Mouse (Mus musculus) fibroblast of lung, adult 2 months (primary cell): Measurements from ENCODE around the gene Syt7.

Experiments
- DNase-seq: peaks from one replicate; pipeline ENCODE4 v3.0.0-alpha.2; 2011; ENCODE audit warnings: low read depth

The Syt7 gene

DNA sequence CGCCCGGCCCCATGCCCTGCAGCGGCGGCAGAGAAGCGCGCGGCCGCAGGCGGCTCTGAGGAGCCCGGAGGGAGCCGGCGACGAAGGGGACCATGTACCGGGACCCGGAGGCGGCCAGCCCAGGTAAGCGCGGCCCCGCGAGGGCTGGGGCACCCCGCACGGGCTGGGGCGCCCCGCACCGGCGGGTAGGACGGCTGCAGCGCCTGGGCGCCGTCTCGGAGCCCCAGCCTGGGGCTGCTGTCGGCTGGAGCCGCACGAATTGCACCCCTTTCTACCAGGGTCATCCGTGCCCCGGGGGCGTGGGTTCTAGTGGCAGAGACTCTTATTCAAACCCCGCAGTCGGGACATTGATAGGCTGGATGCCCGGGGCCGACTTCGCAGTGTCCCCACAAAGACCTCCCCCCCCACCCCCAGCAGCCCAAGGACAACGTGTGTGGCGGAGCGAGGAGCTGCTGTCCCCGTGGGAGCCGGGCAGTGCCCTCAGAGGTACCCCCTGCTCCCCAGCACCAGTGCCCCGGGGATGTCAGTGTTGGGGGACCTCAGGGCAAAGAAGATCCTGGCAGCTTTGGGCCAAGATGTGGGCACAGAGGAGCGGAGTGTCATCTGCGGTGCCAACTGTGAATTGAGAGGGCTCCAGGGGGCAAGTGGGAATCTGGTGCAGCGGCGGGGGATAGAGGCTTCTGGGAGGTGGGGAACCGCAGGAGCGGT lies 655 bp downstream of the Syt7 start:
- DNase-seq: no peak

DNA sequence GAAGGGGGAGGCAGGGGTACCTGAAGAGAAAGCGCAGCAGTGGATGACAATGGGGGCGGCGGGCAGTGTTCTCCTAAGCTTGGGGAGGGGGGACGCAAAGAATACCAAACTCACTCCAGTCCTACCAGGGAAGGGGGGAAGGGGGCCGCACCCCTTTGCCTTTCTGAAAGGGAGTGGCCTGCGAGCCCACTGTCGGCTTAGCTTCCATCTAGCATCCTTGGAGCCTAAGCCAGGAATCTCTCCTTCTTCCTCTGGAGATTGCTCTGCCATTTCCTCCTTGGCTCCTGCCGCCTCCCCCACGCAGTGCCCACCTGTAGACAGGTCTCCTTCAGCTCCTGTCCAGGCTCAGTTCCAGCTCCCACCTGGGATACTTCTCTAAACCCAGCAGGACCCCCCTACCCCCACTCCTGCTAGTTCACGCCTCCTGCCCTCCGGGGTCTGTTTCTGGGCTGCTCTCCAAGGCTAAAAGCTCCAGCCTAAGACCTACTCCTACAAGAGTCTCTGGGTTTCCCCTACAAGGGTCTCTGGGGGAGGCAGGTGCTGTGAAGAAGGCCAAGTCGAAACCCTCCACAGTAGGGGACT lies 1.3 kb downstream of the Syt7 start:
- no peak for DNase-seq

DNA sequence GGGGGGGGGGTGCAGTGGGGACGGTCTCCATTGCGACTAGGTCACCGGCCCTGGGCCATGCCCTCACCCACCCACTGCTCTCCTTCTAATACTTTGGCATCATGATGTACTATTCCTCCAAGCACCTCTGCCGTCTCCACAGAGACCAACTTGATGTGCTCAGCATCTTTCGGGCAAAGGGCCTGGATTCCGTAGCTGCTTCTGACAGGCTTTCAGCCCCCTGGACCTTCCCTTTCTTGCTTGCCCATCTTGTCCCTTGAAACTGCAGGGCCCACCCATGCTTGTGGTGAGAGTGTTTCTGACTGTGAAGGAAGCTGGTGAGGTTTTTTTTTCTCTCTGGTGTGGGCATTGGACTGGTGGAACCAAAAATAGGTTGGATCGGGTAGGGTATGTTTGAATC lies 2.1 kb downstream of the Syt7 start:
- no peak for DNase-seq

DNA sequence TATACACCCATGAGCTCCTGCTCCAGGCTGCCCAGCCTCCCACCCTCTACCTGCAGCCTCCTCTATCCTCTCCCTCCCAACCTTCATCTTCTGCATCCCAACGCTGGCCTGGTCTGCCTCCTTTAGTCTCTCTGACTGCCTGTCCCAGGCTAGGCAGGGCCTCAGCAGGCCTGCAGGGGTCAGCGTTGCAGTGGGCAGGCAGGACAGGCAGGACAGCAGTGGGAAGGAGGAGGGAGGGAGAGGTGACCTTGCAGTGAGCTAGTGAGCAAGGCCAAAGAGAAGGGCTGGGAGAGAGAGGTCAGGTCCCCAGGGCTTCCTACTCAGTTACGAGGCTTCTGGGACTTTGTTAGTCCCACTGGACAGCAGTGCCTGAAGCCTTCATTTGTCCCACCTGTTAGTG lies 3.1 kb downstream of the Syt7 start:
- no peak for DNase-seq

DNA sequence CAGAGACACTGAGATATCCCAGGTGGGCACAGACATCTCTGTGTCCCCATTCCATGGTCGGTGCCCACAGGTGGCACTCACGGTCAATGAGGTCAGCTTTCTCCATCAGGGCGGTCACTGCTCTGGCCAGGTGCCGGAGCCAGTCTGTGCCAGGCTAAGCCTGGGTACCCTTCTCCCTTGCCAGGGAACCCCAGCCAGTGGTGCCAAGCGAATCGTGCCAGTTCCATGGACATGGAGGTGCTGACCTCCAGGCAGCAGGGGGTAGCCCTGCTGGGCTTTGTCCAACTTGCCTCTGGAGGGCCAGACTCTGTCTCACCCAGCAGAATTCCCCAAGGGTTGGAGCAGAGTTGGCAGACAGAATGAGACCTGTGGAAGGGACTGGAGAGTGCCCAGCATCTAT lies 4.6 kb downstream of the Syt7 start:
- DNase-seq: no peak

DNA sequence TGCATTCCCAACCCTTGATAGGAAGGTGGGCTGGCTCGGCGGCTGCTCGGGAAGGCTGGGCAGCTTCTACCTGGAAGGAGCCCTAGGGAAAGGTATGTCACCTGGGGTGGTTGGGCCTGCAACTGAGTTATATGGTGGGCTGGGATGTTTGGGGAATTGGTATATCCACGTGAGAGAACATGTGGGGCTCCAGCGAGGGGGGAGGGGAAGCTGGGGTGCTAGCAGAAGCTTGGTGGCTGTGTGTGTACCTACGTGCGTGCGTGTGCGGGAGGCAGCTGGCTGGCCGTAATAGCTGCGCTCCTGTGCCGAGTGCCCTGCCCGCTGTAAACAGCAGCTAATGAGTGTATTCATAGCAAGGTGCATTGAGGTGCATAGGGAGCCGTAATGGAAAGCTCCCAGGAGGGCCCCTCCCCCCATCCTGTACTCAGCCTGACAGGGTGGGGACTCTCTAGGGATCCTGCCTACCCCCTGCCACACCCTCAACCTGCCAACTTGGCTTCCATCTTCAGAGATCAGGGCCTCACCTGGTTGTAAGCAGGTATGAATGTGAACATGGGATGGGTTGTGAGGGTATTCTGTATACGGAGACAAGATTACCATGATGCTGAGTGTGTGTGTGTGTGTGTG lies 5.1 kb downstream of the Syt7 start:
- DNase-seq: no peak

DNA sequence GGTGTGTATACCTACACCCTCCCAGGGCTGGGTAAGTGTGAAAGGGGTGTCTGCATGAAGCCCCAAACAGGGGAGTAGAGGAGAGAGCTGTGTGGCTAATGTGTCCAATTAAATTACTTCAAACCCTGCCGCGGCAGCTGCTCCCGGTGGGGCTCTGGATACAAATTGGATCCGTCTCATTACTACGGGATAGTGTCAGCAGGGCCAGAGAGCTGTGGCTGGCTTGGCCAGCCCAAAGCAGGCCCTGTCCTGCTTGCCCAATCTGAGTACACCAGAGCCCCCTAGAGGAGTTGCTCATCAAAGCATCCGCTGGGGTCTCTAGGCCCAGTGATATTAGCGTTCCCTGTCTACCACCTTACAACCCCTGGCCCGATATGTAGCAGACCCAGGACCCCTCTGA lies 6.3 kb downstream of the Syt7 start:
- no peak for DNase-seq

DNA sequence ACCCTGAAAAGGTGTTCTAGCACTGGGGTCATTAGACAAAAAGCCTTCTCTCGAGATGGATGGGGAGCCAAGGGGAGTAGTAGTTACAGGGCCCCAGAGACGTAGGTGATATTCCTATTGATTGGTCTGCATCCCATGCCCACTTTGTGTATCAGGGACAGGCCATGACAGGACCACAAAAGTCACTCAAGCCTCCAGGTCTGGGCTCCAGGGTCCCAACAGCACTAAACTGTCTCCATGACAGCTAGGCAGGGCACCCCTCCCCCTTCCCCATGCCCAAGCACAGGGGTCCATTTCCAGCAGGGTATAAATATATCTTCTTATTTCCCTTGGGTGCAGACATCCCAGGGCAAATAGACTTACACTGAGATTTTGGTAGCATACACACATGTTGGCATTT lies 8.1 kb downstream of the Syt7 start:
- DNase-seq: no peak

DNA sequence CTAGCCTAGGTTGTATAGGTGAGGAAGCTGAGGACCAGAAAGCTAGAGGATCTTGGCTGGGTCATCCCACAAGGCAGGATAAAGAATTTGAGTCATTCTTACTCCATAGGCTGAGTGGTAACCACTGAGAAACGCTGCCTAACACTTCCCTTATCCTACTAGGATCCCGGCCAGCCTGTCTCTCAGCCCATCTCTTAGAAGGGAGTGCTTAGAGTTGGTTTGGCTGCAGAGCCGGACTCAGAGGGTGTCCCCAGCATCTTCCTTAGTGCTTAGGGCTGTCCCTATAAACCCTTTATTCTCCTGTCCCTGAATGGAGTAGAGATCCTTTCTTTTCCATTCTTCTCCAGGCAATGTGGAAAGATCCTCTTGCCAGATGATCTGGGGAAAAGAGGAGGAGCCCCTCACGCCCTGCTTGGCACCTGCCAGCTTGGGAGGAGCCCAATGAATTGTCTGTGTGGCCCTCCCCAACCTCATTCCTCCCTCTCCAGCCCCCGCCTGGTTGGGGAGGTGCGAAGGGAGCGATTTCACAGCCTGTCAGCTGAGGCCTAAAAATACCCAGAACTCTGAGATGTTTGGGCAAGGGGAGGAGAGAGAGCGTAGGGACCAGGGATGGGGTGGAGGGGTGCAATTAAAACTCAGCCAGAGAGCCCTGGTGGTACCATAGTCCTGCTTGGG lies 8.7 kb downstream of the Syt7 start:
- DNase-seq: no peak

DNA sequence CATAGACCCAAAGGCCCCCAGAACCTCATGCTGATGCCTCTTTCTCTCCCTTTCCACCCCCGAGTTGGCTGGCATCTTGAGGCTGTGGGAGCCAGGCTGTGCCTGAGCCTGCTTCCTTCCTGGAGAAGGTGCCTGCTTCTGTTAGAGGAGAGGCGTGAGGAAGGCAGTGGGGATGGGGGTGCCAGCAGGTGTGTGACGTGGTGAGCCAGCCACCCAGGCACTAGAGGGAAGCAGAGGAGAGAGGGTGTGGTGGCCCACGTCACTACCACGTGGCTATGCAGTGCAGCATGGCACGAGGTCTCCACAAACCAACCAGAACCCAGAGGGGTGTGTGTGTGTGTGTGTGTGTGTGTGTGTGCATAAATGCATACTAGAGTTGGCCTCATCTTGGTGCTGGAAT lies 9.4 kb downstream of the Syt7 start:
- DNase-seq: no peak

DNA sequence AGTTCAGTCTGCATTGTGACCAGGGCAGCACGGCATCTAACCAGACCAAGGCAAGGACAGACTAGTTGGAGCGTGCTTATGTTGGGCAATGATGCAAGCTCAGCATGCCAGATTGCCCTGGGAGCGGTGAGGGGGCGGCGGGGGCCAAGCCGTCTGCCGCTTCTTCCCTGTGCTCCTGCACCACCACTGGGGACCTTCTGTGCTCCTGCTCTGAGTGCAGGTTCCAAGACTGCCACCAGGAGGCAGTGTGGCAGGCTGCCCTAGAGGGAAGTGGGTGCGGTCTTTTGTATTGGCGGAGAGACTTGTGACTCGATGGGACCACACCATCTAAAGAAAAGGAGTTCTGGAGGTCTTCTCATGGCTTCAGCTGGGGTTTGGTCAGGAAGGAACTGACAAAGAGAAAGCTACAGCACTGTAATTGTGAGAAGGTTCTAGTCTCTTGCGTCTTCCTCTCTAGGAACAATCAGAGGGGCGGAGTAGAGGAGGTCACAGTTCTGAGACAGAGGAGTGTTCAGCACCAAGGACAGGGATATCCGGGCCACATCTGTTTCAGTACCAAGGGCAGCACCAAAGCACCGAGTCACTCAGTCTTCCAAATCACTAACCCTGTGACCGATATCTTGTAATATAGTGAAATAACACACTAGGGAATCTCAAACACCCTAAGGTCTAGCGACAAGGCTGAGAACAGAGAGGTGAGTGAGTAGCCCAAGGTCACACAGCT lies 14.0 kb downstream of the Syt7 start:
- DNase-seq: peak; percentile 13

DNA sequence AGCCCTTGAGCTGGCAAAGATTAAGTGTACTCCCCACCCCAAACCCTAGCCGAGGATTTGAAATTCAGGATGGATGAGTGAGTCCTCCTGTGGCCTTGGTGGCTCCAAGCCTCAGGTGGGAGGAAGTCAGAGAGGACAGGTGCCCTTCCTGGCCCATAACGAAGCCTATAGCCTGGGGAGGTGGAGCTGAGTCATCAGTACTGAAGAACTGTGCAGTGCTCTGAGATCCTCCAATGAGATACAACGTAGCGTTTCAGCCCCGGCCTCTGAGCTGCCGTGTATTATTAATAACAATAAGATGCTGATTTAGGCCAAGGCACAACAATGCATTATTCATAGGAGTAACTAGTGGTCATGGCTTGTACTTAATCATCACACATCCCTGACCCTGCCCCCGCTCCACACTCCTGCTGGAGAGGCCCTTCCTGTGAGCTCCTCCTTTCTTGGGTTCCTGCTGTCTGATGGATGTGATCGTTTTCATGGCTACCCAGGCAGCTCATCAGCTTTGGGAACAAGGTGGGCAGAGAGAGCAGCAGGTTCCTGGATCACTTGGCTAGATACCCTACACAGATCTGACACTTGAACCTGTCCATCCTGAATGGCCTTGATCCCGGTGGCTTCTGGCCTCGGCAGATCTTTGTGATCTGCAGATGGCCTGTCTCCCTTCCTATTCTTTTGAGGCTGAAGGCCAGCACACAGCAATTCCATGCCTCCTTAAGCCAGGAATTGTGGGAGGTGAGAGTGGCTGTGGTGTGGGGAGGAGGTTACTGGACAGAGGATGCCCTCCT lies 14.9 kb downstream of the Syt7 start:
- DNase-seq: no peak

DNA sequence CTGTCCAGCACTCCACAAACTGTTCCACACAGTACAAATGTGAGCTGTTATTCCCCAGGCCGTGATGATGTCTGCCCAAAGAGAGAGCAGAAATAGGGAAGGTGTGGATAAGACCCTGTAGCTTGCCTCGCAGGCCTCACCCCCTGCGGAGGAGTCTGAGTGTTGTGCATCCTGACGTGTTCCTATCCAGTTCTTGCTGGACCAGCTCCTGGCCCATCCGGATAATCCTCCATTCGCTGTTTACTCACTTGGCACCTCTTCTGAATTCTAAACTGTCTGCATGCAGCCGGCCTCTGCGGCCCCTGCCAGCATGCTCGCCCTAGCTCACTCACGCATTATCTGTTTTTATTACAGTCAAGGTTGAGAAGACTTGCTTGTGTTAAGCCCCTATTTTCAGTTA lies 15.5 kb downstream of the Syt7 start:
- no peak for DNase-seq

DNA sequence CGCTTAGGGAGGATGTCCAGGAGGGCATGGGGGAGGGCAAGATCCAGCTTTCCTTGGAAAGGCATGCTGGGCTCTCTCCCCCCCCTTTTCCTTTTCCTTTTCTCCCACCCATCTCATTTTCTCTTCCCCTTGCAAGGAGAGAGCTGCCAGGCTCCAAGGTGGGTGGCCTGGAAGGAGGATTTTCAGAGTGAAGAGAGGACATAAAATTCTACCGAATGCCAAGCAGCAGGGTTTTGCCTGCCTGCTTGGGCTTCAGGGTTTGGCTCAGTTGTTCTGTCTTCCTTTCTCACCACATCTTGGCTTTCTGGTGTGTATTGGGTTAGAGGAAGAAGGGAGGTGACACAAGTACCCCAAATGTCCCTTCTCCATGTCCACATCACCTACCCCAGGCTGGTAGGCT lies 16.0 kb downstream of the Syt7 start:
- DNase-seq: no peak

DNA sequence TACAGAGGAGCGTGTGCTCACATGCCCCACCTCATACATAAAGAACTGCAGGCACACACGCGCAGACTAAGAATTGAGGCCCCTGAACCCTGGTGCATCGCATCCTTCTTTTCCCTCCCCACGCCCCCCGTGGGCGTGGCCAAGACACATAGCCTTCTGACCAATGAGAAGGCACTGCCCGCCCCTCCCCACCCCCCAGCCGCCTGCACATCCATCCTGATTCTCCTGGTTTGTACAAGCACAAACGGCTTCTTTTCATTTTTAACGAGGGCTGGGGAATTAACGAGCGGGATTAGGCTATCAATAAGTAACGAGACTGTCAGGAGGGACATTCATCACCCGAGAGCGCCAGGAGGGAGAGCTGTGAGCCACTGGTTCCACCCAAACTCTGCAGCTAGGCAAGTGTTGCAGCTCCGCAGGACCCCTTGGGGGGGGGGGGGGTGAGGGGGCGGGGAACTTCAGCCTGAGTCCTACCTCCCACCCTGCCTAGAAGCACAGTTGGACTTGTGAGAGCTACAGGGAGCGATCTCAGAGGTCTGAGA lies 24.9 kb downstream of the Syt7 start:
- no peak for DNase-seq

DNA sequence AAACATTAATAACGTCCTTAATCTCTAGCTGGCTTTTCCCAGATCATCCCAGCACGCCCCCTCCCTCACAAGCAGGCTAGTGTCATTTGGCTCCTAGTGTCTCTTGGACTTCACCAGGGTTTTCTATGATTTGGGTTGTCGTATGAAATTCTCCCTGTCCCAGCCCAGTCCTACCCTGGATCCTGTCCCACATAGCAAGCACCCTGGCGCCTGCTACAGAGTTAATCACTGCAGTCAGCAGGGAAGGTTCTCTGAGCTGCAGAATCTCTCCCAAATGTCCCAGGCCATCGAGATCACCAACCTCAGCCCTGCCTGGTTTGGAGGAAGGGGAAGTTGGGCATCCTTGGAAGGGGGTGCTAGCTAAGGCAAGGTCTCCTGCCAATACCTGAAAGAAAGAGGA lies 26.6 kb downstream of the Syt7 start:
- DNase-seq: no peak

DNA sequence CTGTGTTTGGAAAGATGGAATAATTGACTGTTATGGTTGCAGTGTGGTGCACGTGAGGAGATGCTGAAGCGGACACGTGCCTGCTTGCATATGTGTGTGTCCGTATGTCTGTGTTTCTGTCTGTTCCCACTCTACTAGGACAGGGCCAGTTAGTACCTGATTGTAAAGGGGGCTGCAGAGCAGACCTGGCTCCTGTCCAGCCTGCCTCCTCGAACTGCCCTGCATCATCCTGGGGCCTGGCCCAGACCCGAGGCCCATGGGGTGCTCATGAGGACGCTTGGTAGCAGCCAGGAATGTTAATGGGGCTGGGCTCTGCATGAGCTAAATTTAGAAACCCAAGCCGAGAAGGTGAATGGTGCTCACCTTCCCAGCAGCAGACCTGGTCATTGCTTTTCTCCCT lies 28.0 kb downstream of the Syt7 start:
- no peak for DNase-seq

DNA sequence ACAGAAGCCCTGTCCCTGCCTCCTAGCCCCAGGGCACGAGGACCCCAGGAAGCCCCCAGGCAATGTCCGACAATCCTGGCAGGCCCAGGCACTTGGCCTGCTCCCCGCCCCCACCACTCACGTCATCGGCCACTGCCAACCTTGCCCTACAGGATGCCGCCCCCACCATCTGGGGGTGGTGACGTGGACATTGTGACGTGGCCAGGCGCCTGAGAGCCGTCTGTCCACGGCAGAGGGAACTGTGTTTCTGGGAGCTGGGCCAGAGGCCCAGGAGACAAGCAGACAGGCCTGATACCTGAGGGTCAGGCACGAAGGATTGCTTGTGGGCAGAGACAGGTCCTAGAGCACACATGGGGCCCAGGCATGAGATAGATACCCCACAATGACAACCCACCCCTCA lies 28.5 kb downstream of the Syt7 start:
- no peak for DNase-seq

DNA sequence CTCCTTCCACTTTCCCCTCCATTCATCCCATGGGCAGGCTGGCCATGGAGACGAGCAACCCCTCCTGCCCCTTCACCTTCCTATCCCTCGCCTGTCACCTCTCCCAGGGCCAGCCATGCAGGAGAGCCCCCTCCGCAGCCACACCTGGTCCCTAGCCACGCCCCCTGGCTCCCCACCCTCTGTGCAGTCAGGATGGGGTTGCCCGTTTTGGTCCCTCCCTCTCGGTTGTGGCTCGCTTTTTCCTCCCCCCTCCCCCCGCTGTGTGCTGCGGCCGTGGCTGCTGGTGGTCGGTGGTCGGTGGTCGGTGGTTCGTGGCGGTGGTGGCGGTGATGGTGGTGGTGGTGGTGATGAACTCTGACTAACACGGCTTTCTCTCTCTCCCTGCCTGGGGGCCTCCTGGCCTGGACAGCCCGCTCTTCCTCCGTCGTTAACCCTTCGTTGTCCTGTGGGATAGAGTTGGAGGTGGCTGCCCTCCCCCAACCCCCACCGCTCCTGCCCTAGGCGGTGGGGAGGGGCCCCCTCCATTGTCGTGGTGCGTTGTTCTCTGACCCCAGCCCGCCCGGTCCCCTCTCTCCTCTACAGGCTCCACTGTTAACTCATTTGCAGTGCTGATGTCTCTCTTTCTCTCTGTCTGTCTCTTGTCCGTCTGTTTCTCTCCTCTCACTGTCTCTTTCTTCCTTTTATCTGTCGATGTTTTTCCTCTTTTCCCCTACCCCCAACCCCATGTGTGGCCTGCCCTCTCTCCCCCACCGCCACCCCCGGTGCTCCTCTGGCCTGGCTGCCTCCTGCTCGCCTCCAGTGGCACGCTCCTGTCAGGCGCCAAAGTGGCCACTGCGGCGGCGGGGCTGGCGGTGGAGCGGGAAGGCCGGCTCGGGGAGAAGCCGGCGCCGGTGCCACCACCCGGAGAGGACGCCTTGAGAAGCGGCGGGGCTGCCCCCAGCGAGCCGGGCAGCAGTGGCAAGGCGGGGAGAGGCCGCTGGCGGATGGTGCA lies 33.4 kb downstream of the Syt7 start:
- no peak for DNase-seq

DNA sequence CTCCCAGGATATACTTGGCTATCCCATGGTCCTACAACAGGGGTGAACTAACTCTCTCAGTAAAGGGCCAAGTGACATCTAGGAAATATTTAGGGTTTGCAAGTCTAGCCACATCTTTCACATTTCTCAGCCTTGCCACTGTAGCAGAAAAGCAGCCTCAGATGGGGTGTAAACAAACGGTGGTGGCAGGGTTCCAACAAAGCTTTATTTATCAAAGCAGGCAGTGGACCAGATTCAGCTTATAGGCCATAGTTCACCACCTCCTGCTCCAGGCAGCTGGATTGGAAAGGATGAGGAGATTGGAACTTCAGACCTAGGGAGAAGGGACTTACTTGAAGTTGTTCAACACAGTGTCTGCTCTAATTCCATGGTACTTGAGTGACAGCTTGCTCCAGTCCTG lies 35.9 kb downstream of the Syt7 start:
- no peak for DNase-seq
